Mouse (Mus musculus): ENCODE data around the gene Pex14. TPM values are rescaled to one million over a fixed set of nuclear protein-coding genes. Genes with fewer than 3 reads are reported as not detected.

Gene Pex14
- polyA plus RNA-seq, 1 experiment from 2014 or later, result 53.9 TPM

DNA sequence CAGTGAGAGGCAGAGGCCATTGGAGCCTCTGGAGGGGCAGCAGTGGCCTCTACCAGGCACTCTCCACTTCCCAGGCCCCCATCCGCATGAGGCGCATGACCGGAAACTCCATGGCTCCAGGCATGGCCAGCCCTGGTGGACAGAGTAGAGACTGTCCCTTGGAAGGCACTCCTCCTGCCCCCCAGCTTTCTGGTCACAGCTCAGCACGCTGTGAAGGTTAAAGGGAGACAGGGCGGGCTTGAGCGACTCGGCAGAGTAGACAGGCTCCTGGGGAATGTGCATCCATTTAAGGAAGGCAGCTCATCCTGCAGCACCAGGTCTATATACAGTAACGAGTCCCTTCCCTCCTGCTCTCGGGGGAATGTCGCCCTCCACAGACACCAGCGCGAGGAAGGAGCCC, 139.7 kb downstream of the Pex14 start:
- 84% methylated on average over 12 of the region's 12 CpGs for WGBS
- no peak overlapping the region for H3K27ac ChIP-seq (replicated peaks)
- H3K4me1 ChIP-seq, result no peaks in the 10 kb centered on the region
- H3K4me2 ChIP-seq (replicated peaks), result no peak overlapping the region
- no peaks in the 10 kb centered on the region for H3K9me3 ChIP-seq
- no peak for ATAC-seq (ENCODE audit: low FRiP score, low read depth)
- H3K36me3 ChIP-seq, result peaks cover 18% of the 10 kb centered on the region; the same call in 1 of the 2 replicates
- peaks cover 22% of the 10 kb centered on the region for H3K27me3 ChIP-seq
- no peak overlapping the region for H3K4me3 ChIP-seq
- no peak overlapping the region for H3K9ac ChIP-seq (replicated peaks)

DNA sequence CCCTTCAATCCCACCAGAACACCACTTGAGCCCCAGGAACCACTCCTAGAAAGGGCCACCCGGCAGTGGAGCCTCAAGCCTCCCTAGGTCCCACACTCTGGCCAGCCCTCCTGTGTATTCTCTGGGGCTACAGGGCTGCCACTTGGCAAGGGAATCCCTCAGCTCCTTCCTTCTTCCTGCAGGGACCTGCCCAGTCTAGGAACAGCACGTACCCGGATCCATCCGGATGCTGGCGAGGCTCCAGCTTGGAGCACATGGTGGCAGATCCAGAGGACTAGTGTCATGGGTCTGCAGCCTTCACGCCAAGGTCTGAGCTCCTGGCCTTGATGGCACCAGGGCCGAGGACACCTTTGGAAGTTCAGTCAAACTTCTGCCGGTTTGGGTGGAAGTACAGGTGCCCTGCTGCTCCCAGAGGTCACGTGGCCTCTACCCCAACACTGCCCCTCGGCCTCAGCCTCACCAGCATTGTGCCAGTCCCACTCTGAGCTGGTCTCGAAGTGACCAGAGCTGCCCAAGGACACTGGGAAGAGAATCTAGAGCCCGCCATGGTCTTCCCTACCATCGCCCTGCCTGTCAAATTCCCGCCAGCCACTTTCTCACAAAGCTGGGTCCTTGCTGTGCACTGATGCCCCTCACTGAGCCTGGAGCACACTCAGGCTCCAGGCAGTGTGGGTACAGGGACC, 144.4 kb downstream of the Pex14 start:
- Histone ChIP-seq H3K4me2 (replicated peaks) (no peak overlapping the region), H3K4me3 (no peak overlapping the region), H3K27me3 (peaks cover 65% of the 10 kb centered on the region), H3K27ac (replicated peaks) (no peak overlapping the region), H3K36me3 (peaks cover 4% of the 10 kb centered on the region; the same call in 1 of the 2 replicates), H3K9ac (replicated peaks) (no peak overlapping the region), H3K9me3 (no peaks in the 10 kb centered on the region), H3K4me1 (peaks cover 32% of the 10 kb centered on the region)
- WGBS, result 86% methylated on average over 14 of the region's 14 CpGs
- ATAC-seq (ENCODE audit: low FRiP score, low read depth), result no peak

DNA sequence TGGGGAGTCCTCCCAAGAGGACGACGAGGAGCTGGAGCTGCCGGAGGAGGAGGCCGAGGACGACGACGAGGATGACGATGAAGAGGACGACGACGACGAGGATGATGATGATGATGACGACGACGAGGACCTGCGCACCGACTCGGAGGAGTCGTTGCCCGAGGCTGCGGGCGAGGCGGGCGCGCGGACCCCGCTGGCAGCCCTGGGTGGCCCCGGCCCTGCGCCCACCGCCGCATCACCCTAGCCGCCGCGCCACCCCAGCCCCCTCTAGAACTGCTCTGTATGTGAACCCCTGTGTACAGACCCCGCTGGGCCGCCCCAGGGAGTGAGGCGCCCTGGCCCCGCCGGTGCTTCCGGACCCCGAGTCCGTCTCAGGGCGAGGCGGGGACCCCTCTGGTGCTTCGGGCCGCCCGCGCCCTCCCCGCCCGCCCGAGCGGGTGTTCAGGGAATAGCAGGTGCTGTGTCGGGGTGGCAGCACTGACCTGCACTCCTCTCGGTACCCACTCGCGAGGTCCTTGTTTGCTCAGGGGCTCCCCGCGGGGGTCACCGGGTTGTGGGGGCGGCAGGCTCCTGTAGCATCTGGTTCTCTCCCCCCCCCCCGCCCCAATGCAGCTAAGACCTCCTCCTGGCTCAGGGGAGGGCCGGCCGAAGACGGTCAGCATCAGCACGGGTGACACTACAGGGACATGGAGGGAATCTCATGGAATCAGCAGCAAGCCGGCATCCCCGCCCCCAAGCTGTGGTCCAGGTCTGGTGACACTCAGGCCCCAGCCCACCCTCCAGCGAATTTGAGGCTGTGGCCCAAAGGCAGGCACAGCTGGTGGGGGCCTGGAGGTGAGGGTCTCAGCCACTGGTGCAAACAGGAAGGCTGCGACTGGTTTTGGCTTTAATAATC, 147.1 kb downstream of the Pex14 start:
- Histone ChIP-seq H3K4me3 (peak overlapping the region; percentile 49), H3K36me3 (no peaks in the 10 kb centered on the region), H3K4me1 (peaks cover 48% of the 10 kb centered on the region), H3K27me3 (peaks cover 92% of the 10 kb centered on the region), H3K4me2 (replicated peaks) (peak overlapping the region; percentile 86), H3K9ac (replicated peaks) (peak overlapping the region; percentile 54), H3K9me3 (no peaks in the 10 kb centered on the region), H3K27ac (replicated peaks) (no peak overlapping the region)
- 3% methylated on average over 62 of the region's 69 CpGs for WGBS
- peak; percentile 52 for ATAC-seq (ENCODE audit: low FRiP score, low read depth)

DNA sequence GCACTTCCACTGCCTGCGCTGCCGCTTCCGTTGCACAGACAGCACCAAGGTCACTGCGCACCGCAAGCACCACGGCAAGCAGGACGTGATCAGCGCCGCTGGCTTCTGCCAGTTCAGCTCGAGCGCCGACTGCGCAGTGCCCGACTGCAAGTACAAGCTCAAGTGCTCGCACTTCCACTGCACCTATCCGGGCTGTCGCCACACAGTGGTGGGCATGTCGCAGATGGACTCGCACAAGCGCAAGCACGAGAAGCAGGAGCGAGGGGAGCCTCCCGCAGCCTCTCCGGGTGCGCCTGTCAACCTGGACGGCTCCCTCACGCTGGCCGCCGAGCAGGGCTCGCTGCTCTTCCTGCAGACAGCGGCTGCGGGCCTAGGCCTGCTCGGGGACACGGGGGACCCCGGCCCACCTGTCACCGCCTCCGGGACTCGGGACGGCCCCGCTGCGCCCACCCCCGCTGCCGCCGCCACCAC, 147.8 kb downstream of the Pex14 start:
- peak overlapping the region; percentile 49 for H3K4me3 ChIP-seq
- no peaks in the 10 kb centered on the region for H3K36me3 ChIP-seq
- peaks cover 48% of the 10 kb centered on the region for H3K4me1 ChIP-seq
- H3K9ac ChIP-seq (replicated peaks), result peak overlapping the region; percentile 54
- no peak overlapping the region for H3K27ac ChIP-seq (replicated peaks)
- peak overlapping the region; percentile 86 for H3K4me2 ChIP-seq (replicated peaks)
- H3K9me3 ChIP-seq, result no peaks in the 10 kb centered on the region
- peak; percentile 36 for ATAC-seq (ENCODE audit: low FRiP score, low read depth)
- 6% methylated on average over 39 of the region's 44 CpGs for WGBS
- peaks cover 93% of the 10 kb centered on the region for H3K27me3 ChIP-seq

DNA sequence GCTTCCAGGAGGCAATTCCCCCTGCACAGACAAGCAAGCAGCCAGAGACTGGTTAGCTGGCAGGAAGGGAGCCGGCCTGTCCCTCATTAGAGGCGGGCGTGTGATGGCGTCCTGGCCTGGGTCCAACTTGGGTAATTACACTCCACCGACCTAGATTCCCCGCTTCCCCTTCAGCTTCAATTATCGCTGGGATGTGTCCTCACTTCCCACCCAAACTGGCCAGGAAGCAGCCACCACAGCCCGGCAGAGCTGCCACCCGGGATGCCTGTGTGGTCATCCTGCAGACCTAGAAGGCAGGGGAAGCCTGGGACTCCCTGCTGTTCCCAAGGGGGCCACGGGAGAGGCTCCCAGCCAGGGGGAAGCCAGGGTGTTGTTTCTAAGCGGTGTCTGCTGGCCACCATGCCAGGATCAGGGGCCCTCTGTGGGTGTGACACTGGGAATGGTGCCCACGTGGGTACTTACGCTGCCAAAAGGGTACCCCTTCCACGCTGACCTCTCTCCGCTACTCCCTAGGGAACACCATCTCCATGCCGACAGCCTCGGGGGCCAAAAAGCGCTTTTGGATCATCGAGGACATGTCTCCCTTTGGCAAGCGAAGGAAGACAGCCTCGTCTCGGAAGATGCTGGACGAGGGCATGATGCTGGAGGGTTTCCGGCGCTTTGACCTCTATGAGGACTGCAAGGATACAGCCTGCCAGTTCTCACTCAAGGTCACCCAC, 148.6 kb downstream of the Pex14 start:
- no peak overlapping the region for H3K9ac ChIP-seq (replicated peaks)
- 42% methylated on average over 25 of the region's 25 CpGs for WGBS
- peaks cover 93% of the 10 kb centered on the region for H3K27me3 ChIP-seq
- H3K36me3 ChIP-seq, result no peaks in the 10 kb centered on the region
- ATAC-seq (ENCODE audit: low FRiP score, low read depth), result peak; percentile 17; the same call in 1 of the 2 replicates
- H3K4me3 ChIP-seq, result 0 out of 2 replicates have a peak overlapping the region, but pooled peaks have one; percentile 49
- H3K27ac ChIP-seq (replicated peaks), result 0 out of 2 replicates have a peak overlapping the region, but pooled peaks have one; percentile 35
- no peak overlapping the region for H3K4me2 ChIP-seq (replicated peaks)
- H3K9me3 ChIP-seq, result no peaks in the 10 kb centered on the region
- H3K4me1 ChIP-seq, result peaks cover 48% of the 10 kb centered on the region

DNA sequence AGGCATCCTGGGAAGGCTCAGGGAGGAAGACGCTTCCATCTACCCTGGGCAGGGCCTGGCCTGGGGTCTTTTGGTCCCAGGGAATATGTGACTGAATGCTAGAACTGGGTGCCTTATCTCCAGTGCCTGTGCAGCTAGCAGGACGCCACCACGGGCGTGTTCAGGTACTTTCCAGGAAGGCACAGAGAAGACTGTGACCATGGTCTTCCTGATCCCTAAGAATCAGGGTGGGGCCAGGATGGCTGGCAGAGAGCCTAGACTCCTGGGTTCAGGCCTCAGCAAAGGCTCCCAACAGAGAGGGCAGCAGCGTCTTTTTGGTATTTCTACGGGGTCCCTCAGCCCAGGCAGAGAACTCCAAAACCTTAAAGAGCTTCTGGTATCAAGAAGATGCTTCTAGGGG, 149.2 kb downstream of the Pex14 start:
- Histone ChIP-seq H3K36me3 (no peaks in the 10 kb centered on the region), H3K27ac (replicated peaks) (no peak overlapping the region)
- no peak for ATAC-seq (ENCODE audit: low FRiP score, low read depth)

DNA sequence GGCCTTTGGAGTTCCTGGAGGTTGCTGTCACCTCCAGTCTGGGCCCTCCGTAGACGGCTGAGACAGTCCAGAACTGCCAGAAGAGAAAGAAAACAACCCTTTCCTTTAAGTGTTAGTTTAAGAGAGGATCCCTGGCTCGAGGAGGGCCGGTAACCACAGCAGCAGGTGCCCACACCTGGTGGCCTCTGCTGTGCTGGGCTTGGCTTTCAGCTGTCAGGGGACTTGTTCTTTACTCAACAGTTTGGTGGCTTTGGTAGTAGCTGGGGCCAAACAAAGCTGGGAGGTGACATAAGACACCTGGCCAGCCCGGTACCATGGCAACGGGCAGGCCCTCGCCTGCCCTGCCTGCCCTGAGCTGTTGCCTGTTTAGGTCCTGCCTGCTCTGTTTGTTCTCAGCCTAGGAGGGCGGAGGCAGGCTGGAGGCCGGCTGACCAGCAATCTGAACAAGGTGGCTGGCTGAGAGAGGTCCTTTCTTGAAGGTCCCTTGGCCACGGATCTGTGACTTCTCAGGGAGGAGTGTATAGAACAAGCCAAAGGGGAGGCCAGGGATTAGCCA, 151.8 kb downstream of the Pex14 start:
- H3K4me1 ChIP-seq, result peaks cover 42% of the 10 kb centered on the region

More for the DNA sequence above, 149.2 kb downstream of the Pex14 start:
- no peak overlapping the region for H3K4me2 ChIP-seq (replicated peaks)
- WGBS, result 78% methylated on average over 6 of the region's 6 CpGs
- H3K9me3 ChIP-seq, result no peaks in the 10 kb centered on the region
- H3K27me3 ChIP-seq, result peaks cover 95% of the 10 kb centered on the region
- no peak overlapping the region for H3K4me3 ChIP-seq
- H3K4me1 ChIP-seq, result peaks cover 48% of the 10 kb centered on the region
- no peak overlapping the region for H3K9ac ChIP-seq (replicated peaks)

DNA sequence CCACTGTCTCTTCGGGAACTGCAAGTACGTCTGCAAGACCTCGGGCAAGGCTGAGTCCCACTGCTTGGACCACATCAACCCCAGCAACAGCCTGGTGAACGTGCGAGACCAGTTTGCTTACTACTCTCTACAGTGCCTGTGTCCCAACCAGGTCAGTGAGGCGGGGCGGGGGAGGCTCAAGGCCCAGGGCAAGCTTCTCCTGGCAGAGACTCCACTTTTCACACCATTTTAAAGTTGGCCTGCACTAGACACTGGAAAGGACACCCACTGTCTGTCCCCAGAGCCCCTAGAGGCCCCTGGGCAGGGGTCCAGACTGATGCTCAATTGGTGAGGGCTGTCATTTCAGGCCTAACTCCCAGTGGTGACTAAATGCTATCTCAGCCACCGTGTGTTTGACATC, 153.6 kb downstream of the Pex14 start:
- H3K4me2 ChIP-seq (replicated peaks), result no peak overlapping the region
- no peaks in the 10 kb centered on the region for H3K36me3 ChIP-seq
- no peak overlapping the region for H3K9ac ChIP-seq (replicated peaks)
- no peak overlapping the region for H3K4me3 ChIP-seq
- no peak for ATAC-seq (ENCODE audit: low FRiP score, low read depth)
- WGBS, result 89% methylated on average over 8 of the region's 8 CpGs
- H3K9me3 ChIP-seq, result no peaks in the 10 kb centered on the region
- peaks cover 98% of the 10 kb centered on the region for H3K27me3 ChIP-seq
- peaks cover 30% of the 10 kb centered on the region for H3K4me1 ChIP-seq
- H3K27ac ChIP-seq (replicated peaks), result no peak overlapping the region

More for the DNA sequence above, 151.8 kb downstream of the Pex14 start:
- no peaks in the 10 kb centered on the region for H3K36me3 ChIP-seq
- H3K27ac ChIP-seq (replicated peaks), result no peak overlapping the region
- H3K27me3 ChIP-seq, result peaks cover 100% of the 10 kb centered on the region
- H3K4me2 ChIP-seq (replicated peaks), result no peak overlapping the region
- H3K9ac ChIP-seq (replicated peaks), result no peak overlapping the region
- H3K9me3 ChIP-seq, result no peaks in the 10 kb centered on the region
- no peak overlapping the region for H3K4me3 ChIP-seq
- 53% methylated on average over 10 of the region's 10 CpGs for WGBS
- ATAC-seq (ENCODE audit: low FRiP score, low read depth), result no peak

DNA sequence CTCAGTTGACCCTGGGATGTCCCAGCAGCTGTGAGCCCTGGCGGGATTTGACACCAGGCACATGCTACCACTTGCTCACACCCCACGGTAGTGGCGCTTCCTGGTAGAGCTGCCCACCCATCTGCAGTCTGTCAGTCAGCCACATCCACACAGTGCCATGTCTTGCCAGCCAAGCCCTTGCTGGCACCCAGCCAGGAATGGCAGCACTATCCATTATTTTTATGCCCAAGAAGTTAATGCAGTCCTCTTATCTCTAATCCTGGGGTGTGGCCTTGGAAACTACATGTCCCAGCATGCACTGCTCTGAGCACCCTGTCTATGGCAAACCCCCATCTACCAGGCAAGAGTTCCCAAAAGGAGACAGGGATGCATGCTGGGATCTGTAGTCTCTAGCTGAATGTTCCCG, 154.2 kb downstream of the Pex14 start:
- Histone ChIP-seq H3K27me3 (peaks cover 94% of the 10 kb centered on the region), H3K9me3 (no peaks in the 10 kb centered on the region), H3K4me1 (peaks cover 30% of the 10 kb centered on the region), H3K4me2 (replicated peaks) (no peak overlapping the region), H3K9ac (replicated peaks) (no peak overlapping the region), H3K27ac (replicated peaks) (no peak overlapping the region), H3K36me3 (no peaks in the 10 kb centered on the region), H3K4me3 (no peak overlapping the region)
- 82% methylated on average over 4 of the region's 4 CpGs for WGBS
- no peak for ATAC-seq (ENCODE audit: low FRiP score, low read depth)

DNA sequence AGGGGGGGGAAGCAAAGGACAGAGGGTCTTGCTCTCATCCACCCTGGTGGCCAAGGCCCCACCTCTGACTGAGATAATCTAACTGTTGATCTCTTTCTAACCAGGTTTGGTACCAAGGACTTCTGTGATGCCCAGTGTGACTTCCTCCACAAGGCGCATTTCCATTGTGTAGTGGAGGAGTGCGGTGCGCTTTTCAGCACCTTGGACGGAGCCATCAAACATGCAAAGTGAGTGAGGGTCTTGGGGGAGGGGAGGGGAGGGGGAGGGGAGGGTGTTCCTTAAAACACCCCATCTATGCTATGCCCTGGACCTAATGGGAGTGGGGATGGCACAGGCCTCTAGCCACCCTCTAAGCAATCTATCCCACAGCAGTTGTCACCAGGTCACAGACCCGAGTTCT, 156.6 kb downstream of the Pex14 start:
- Histone ChIP-seq H3K9ac (replicated peaks) (no peak overlapping the region), H3K27me3 (peaks cover 93% of the 10 kb centered on the region), H3K27ac (replicated peaks) (no peak overlapping the region), H3K36me3 (no peaks in the 10 kb centered on the region), H3K4me2 (replicated peaks) (no peak overlapping the region), H3K4me3 (no peak overlapping the region), H3K9me3 (no peaks in the 10 kb centered on the region), H3K4me1 (peaks cover 23% of the 10 kb centered on the region)
- 25% methylated on average over 5 of the region's 5 CpGs for WGBS
- no peak for ATAC-seq (ENCODE audit: low FRiP score, low read depth)

DNA sequence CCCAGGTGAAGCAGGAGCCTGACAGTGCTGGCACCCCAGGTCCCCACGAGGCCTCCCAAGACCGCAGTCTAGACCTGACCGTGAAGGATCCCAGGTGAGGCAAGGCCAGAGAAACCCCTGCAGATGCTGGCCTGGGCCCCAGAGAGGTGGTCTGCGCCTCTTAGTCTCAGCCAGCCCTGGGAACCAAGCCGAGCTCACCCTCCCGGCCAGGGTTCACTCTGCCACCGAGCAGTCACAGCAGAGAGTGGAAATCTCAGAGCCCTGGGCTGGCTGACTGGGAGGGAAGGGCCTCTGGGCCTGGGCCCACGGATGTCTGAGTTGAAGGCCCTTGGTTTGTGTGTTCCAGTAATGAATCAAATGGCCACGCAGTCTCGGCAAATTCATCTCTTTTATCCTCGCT, 158.4 kb downstream of the Pex14 start:
- WGBS, result 50% methylated on average over 11 of the region's 11 CpGs
- peak overlapping the region; percentile 59 for H3K27ac ChIP-seq (replicated peaks)
- ATAC-seq (ENCODE audit: low FRiP score, low read depth), result no peak

More for the DNA sequence above, 158.4 kb downstream of the Pex14 start:
- peaks cover 93% of the 10 kb centered on the region for H3K27me3 ChIP-seq
- peaks cover 19% of the 10 kb centered on the region for H3K4me1 ChIP-seq
- no peak overlapping the region for H3K4me3 ChIP-seq
- no peaks in the 10 kb centered on the region for H3K36me3 ChIP-seq
- H3K9me3 ChIP-seq, result no peaks in the 10 kb centered on the region
- H3K9ac ChIP-seq (replicated peaks), result peak overlapping the region; percentile 16; the same call in 1 of the 2 replicates
- H3K4me2 ChIP-seq (replicated peaks), result peak overlapping the region; percentile 45

All from midbrain, embryonic 12.5 days (tissue).